Mouse (Mus musculus) cortical plate, adult 2 months (tissue): ENCODE results near the gene Brk1.

Source experiments
- CTCF ChIP-seq: fragments of 200-500 bp; IDR thresholded peaks from 2 replicates; pipeline ENCODE4 v1.5.1; 2011; ENCODE audit warnings: mild to moderate bottlenecking, control low read depth, low read length; ENCODE audit not compliant: insufficient read depth; ENCODE audit errors: extremely low read depth
- POLR2A ChIP-seq: fragments of 200-500 bp; IDR thresholded peaks from 2 replicates; pipeline ENCODE4 v1.6.1; 2011; ENCODE audit warnings: mild to moderate bottlenecking, low read length, control low read depth; ENCODE audit not compliant: insufficient read depth; ENCODE audit errors: extremely low read depth

- TF ChIP-seq POLR2A: peak; percentile 48
- TF ChIP-seq CTCF: peak; percentile 15; the same call in 1 of the 2 replicates
Observed at GRCm38 (mm10) chr6:113604432-113605223, at the start of gene Brk1.
